Mouse (Mus musculus): ENCODE measurements around the gene Rbm42. TPM values are rescaled to one million over a fixed set of nuclear protein-coding genes. Genes with fewer than 3 reads are reported as not detected.

Rbm42 gene
- total and polyA plus RNA-seq, 2 experiments from 2014 or later = 71.3 to 93.4 TPM

- WGBS = 63% methylated on average over 7 of the region's 7 CpGs
- no peak for ATAC-seq (ENCODE audit: insufficient read depth, low read depth)
- DNase-seq (ENCODE audit: low spot score) = no peak
- Histone ChIP-seq H3K4me1 (ENCODE audit: control insufficient read depth, insufficient read depth) (0 out of 2 replicates have a peak, but pooled peaks cover 6% of the 10 kb centered on the region), H3K27ac (ENCODE audit: low read depth) (no peak overlapping the region), H3K9me3 (replicated peaks; ENCODE audit: control insufficient read depth, low read length) (no peaks in the 10 kb centered on the region), H3K27me3 (ENCODE audit: control insufficient read depth, insufficient read depth, low read length) (no peaks in the 10 kb centered on the region), H3K4me2 (ENCODE audit: low read depth, low read length) (no peak overlapping the region), H3K4me3 (ENCODE audit: low read depth, low read length) (no peak overlapping the region), H3K36me3 (replicated peaks; ENCODE audit: control insufficient read depth, insufficient read depth, low read length) (no peaks in the 10 kb centered on the region), H3K9ac (replicated peaks; ENCODE audit: low read depth, low read length) (no peak overlapping the region)
- TF ChIP-seq EP300 (IDR thresholded peaks at IDR 0.05; ENCODE audit: low read depth) = no peak
- no peak for TF ChIP-seq CTCF (IDR thresholded peaks at IDR 0.05; ENCODE audit: low read depth)
Measured at GRCm38 (mm10) chr7:30600651-30601050, 49.5 kb downstream of the Rbm42 start.

DNA sequence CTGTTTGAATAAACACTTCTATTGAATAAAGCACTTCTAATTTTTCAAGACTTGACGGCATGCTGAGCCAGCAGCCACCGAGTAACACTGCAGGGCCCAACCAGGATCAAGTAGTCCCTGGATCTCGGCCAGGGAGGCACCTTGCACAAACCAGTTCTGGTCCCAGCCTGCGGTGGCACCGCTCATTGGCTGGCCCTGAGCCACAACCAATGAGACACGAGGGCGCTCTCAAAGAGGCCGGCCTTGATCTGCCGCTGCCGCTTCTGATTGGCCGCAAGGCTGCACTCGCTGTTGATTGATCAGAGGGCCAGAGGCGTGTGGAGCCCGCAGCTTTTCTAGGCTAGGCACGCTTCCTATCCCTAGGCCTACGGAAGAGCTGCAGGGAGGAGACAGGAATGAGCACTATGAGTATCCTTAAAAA, 50.2 kb downstream of the Rbm42 start:
- under 1% methylated on average over 16 of the region's 16 CpGs for WGBS
- TF ChIP-seq CTCF (IDR thresholded peaks at IDR 0.05; ENCODE audit: low read depth) = no peak
- TF ChIP-seq EP300 (IDR thresholded peaks at IDR 0.05; ENCODE audit: low read depth) = no peak
- Histone ChIP-seq H3K9ac (replicated peaks; ENCODE audit: low read depth, low read length) (no peak overlapping the region), H3K27me3 (ENCODE audit: control insufficient read depth, insufficient read depth, low read length) (no peaks in the 10 kb centered on the region), H3K4me3 (ENCODE audit: low read depth, low read length) (no peak overlapping the region), H3K27ac (ENCODE audit: low read depth) (no peak overlapping the region), H3K36me3 (replicated peaks; ENCODE audit: control insufficient read depth, insufficient read depth, low read length) (no peaks in the 10 kb centered on the region), H3K9me3 (replicated peaks; ENCODE audit: control insufficient read depth, low read length) (no peaks in the 10 kb centered on the region), H3K4me2 (ENCODE audit: low read depth, low read length) (peak overlapping the region; percentile 38), H3K4me1 (ENCODE audit: control insufficient read depth, insufficient read depth) (0 out of 2 replicates have a peak, but pooled peaks cover 6% of the 10 kb centered on the region)
- peak; percentile 96 for ATAC-seq (ENCODE audit: insufficient read depth, low read depth)
- DNase-seq (ENCODE audit: low spot score) = peak; percentile 90

- Histone ChIP-seq H3K36me3 (replicated peaks; ENCODE audit: control insufficient read depth, insufficient read depth, low read length) (no peaks in the 10 kb centered on the region), H3K4me1 (ENCODE audit: control insufficient read depth, insufficient read depth) (0 out of 2 replicates have a peak, but pooled peaks cover 6% of the 10 kb centered on the region), H3K27ac (ENCODE audit: low read depth) (no peak within 1 kb of the TSS), H3K9ac (replicated peaks; ENCODE audit: low read depth, low read length) (no peak within 1 kb of the TSS), H3K4me3 (ENCODE audit: low read depth, low read length) (no peak within 1 kb of the TSS), H3K9me3 (replicated peaks; ENCODE audit: control insufficient read depth, low read length) (no peaks in the 10 kb centered on the region), H3K27me3 (ENCODE audit: control insufficient read depth, insufficient read depth, low read length) (0 out of 2 replicates have a peak, but pooled peaks cover 2% of the 10 kb centered on the region), H3K4me2 (ENCODE audit: low read depth, low read length) (no peak within 1 kb of the TSS)
- ATAC-seq (ENCODE audit: insufficient read depth, low read depth) = no peak
- no peak for DNase-seq (ENCODE audit: low spot score)
- 90% methylated on average over 12 of the region's 12 CpGs for WGBS
- no peak for TF ChIP-seq EP300 (IDR thresholded peaks at IDR 0.05; ENCODE audit: low read depth)
- TF ChIP-seq CTCF (IDR thresholded peaks at IDR 0.05; ENCODE audit: low read depth) = no peak
Measured at GRCm38 (mm10) chr7:30598786-30599185, 51.3 kb downstream of the Rbm42 start, which contains the start of gene Zbtb32. Gene Zbtb32, minus strand, starts transcription at chr7:30598909.

DNA sequence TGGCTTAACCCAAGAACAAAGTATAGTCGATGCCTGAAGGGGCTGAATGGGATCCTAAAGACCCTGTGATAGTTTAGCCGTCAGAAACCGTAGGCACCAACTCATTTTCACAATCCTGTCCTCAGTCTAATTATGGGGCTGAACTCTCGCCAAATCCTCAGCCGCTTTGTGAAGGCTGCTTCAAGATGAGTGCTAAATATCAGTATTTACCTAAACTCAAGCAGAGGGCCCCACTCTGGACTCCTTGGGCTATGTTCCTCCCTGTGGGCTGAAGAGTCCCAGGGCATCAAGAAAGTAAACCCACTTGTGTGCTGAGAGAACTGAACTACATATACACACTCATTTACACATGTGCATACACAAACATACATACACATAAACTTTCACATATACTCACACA, 53.3 kb downstream of the Rbm42 start:
- 62% methylated on average over 5 of the region's 5 CpGs for WGBS
- DNase-seq (ENCODE audit: low spot score) (no peak), ATAC-seq (ENCODE audit: insufficient read depth, low read depth) (no peak)
- 0 out of 2 replicates have a peak, but pooled peaks cover 6% of the 10 kb centered on the region for H3K4me1 ChIP-seq (ENCODE audit: control insufficient read depth, insufficient read depth)
- H3K27ac ChIP-seq (ENCODE audit: low read depth) = no peak overlapping the region
- no peak overlapping the region for H3K9ac ChIP-seq (replicated peaks; ENCODE audit: low read depth, low read length)
- no peak overlapping the region for H3K4me2 ChIP-seq (ENCODE audit: low read depth, low read length)
- no peak for TF ChIP-seq CTCF (IDR thresholded peaks at IDR 0.05; ENCODE audit: low read depth)
- TF ChIP-seq EP300 (IDR thresholded peaks at IDR 0.05; ENCODE audit: low read depth) = no peak
- H3K27me3 ChIP-seq (ENCODE audit: control insufficient read depth, insufficient read depth, low read length) = 0 out of 2 replicates have a peak, but pooled peaks cover 2% of the 10 kb centered on the region
- H3K36me3 ChIP-seq (replicated peaks; ENCODE audit: control insufficient read depth, insufficient read depth, low read length) = no peaks in the 10 kb centered on the region
- H3K4me3 ChIP-seq (ENCODE audit: low read depth, low read length) = no peak overlapping the region
- no peaks in the 10 kb centered on the region for H3K9me3 ChIP-seq (replicated peaks; ENCODE audit: control insufficient read depth, low read length)

GRCm38 (mm10) chr7:30596093-30596492, 54.0 kb downstream of the Rbm42 start:
- Histone ChIP-seq H3K4me1 (ENCODE audit: control insufficient read depth, insufficient read depth) (0 out of 2 replicates have a peak, but pooled peaks cover 6% of the 10 kb centered on the region), H3K9me3 (replicated peaks; ENCODE audit: control insufficient read depth, low read length) (no peaks in the 10 kb centered on the region), H3K4me2 (ENCODE audit: low read depth, low read length) (no peak overlapping the region), H3K4me3 (ENCODE audit: low read depth, low read length) (no peak overlapping the region), H3K27me3 (ENCODE audit: control insufficient read depth, insufficient read depth, low read length) (0 out of 2 replicates have a peak, but pooled peaks cover 2% of the 10 kb centered on the region), H3K9ac (replicated peaks; ENCODE audit: low read depth, low read length) (no peak overlapping the region), H3K27ac (ENCODE audit: low read depth) (no peak overlapping the region), H3K36me3 (replicated peaks; ENCODE audit: control insufficient read depth, insufficient read depth, low read length) (no peaks in the 10 kb centered on the region)
- DNase-seq (ENCODE audit: low spot score) = no peak
- no peak for TF ChIP-seq CTCF (IDR thresholded peaks at IDR 0.05; ENCODE audit: low read depth)
- no peak for TF ChIP-seq EP300 (IDR thresholded peaks at IDR 0.05; ENCODE audit: low read depth)
- WGBS = 71% methylated on average over 5 of the region's 5 CpGs
- ATAC-seq (ENCODE audit: insufficient read depth, low read depth) = no peak

- Histone ChIP-seq H3K4me1 (ENCODE audit: control insufficient read depth, insufficient read depth) (0 out of 2 replicates have a peak, but pooled peaks cover 4% of the 10 kb centered on the region), H3K27me3 (ENCODE audit: control insufficient read depth, insufficient read depth, low read length) (0 out of 2 replicates have a peak, but pooled peaks cover 2% of the 10 kb centered on the region), H3K4me2 (ENCODE audit: low read depth, low read length) (no peak overlapping the region), H3K9ac (replicated peaks; ENCODE audit: low read depth, low read length) (no peak overlapping the region), H3K4me3 (ENCODE audit: low read depth, low read length) (no peak overlapping the region), H3K9me3 (replicated peaks; ENCODE audit: control insufficient read depth, low read length) (no peaks in the 10 kb centered on the region), H3K27ac (ENCODE audit: low read depth) (no peak overlapping the region), H3K36me3 (replicated peaks; ENCODE audit: control insufficient read depth, insufficient read depth, low read length) (no peaks in the 10 kb centered on the region)
- no peak for TF ChIP-seq CTCF (IDR thresholded peaks at IDR 0.05; ENCODE audit: low read depth)
- TF ChIP-seq EP300 (IDR thresholded peaks at IDR 0.05; ENCODE audit: low read depth) = no peak
- DNase-seq (ENCODE audit: low spot score) = no peak
- no peak for ATAC-seq (ENCODE audit: insufficient read depth, low read depth)
- 66% methylated on average over 4 of the region's 4 CpGs for WGBS
Measured at GRCm38 (mm10) chr7:30594510-30595024, 55.5 kb downstream of the Rbm42 start.

Data from heart, postnatal 0 days (tissue).